Mouse (Mus musculus) c-Kit-positive CD71-negative TER-119-negative erythroid progenitor cells, embryonic 14.5 days (primary cell): ENCODE results near the gene Gm7324.
"Not testable (repeated sequence)": the region's sequence is repeated elsewhere in the genome, so short reads cannot be mapped to it uniquely, and the experiment has no call there.

Source experiments
- DNase-seq: peaks from one replicate; pipeline ENCODE4 v3.0.0-alpha.2; 2013; ENCODE audit warnings: low read depth

The Gm7324 gene

DNA sequence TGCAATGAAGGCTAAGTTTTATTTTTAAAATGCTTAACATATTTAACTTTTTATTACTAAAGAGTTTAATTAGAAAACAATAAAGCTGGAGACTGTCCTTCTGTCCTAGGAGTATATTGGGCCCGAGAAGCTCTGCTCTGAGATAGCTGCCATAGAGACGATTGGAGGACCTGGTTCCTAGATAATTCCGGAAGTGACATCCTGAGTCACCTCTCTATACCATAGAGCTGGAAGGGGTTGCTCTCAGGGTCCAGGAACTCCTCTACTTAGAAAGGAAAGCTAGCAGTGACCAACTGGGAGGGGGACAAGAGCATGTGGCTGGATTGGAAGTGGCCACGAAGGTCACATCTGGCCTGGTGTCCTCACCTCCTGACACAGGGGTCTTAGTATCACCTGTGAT lies at the start of gene Gm7324:
Gm7324 (plus strand) TSS at position 208 of the 400 bp plus-strand sequence.
- not testable (repeated sequence) for DNase-seq

DNA sequence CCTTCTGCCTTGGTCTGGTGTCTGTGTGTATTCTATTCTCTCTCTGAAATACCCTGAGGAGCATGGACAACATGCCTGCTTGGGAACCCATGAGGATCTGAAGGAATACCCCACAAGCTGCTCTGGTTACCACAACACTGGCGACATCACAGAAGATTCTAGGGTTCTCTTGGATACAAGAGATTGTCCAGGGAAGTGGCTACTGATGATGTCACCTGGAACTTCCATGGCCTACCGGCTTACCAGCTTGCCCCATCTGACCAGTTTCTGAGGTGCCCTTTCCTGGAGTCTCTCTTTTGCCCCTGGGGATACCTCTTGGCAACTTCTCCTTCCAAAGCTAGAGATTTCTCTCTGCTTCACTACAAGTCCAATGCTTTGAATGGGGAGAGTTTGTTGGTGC lies 20.5 kb upstream of the Gm7324 start, which contains the start of gene Gm8165:
Gm8165 (minus strand) TSS at position 101 of the 400 bp plus-strand sequence.
- not testable (repeated sequence) for DNase-seq

DNA sequence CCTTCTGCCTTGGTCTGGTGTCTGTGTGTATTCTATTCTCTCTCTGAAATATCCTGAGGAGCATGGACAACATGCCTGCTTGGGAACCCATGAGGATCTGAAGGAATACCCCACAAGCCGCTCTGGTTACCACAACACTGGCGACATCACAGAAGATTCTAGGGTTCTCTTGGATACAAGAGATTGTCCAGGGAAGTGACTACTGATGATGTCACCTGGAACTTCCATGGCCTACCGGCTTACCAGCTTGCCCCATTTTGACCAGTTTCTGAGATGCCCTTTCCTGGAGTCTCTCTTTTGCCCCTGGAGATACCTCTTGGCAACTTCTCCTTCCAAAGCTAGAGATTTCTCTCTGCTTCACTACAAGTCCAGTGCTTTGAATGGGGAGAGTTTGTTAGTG lies 29.8 kb downstream of the Gm7324 start, which contains the start of gene Gm16506:
Gm16506 (minus strand) TSS at position 101 of the 400 bp plus-strand sequence.
- DNase-seq: not testable (repeated sequence)

DNA sequence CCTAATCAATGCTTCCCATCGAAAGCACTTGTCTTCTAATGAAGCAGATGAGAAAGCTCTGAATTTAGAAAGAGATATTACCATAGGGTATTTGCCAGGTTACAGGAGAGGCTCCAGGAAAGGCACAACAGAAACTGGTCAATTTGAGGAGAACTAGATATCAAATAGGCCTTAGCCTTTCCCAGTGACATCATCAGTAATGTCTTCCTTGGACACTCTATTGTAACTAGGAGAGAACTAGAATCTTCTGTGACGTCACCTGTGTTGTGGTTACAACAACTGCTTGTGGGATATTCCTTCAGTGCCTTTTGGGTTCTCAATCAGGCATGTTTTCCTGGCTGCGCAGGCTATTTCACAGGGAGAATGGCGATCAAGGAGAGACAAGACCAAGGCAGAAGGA lies 49.9 kb downstream of the Gm7324 start, which contains the start of gene Gm6526:
Gm6526 (plus strand) TSS at position 301 of the 400 bp plus-strand sequence.
- not testable (repeated sequence) for DNase-seq
